Mouse (Mus musculus) midbrain, embryonic 14.5 days (tissue): Measurements from ENCODE around the gene Tjp2. TPM values are rescaled to one million over a fixed set of nuclear protein-coding genes. Genes with fewer than 3 reads are reported as not detected.
A peak's percentile ranks its signal among the peaks of the same experiment; 100 is the strongest.

Source experiments
- ATAC-seq: fragments of 200-750 bp; cut with Nextera tagmentation; 2 replicates; pipeline ENCODE4 v1.8.0; 2017; ENCODE audit warnings: moderate number of reproducible peaks, moderate library complexity; ENCODE audit not compliant: low FRiP score, low TSS enrichment
- DNase-seq: peaks from one replicate; pipeline ENCODE4 v3.0.0-alpha.2; 2015
- H3K27ac ChIP-seq: fragments of 300-500 bp; sonication (generic); replicated peaks from 2 replicates; pipeline ENCODE4 v1.5.1; 2014; ENCODE audit warnings: mild to moderate bottlenecking, low read depth, low read length, moderate library complexity
- H3K27me3 ChIP-seq: fragments of 300-500 bp; sonication (generic); 2 replicates; pipeline ENCODE4 v1.6.1; 2014; ENCODE audit warnings: low read length, control low read depth, mixed read lengths; ENCODE audit not compliant: control insufficient read depth, insufficient read depth
- H3K36me3 ChIP-seq: fragments of 300-500 bp; sonication (generic); 2 replicates; pipeline ENCODE4 v1.6.1; 2014; ENCODE audit warnings: low read length, control low read depth; ENCODE audit not compliant: control insufficient read depth, insufficient read depth
- H3K4me1 ChIP-seq: fragments of 300-500 bp; sonication (generic); 2 replicates; pipeline ENCODE4 v1.6.1; 2014; ENCODE audit warnings: mild to moderate bottlenecking, antibody characterized with exemption, low read length, control low read depth; ENCODE audit not compliant: control insufficient read depth, insufficient read depth
- H3K4me2 ChIP-seq: fragments of 300-500 bp; sonication (generic); 2 replicates; pipeline ENCODE4 v1.6.1; 2014; ENCODE audit warnings: mild to moderate bottlenecking, low read length, moderate library complexity
- H3K4me3 ChIP-seq: fragments of 300-500 bp; sonication (generic); replicated peaks from 2 replicates; pipeline ENCODE4 v1.5.1; 2014; ENCODE audit warnings: low read depth, low read length
- H3K9ac ChIP-seq: fragments of 300-500 bp; sonication (generic); replicated peaks from 2 replicates; pipeline ENCODE4 v1.6.1; 2014; ENCODE audit warnings: mild to moderate bottlenecking, low read length, moderate library complexity
- H3K9me3 ChIP-seq: fragments of 300-500 bp; sonication (generic); 2 replicates; pipeline ENCODE4 v1.6.1; 2016; ENCODE audit warnings: low read length, control low read depth, mixed read lengths; ENCODE audit not compliant: control insufficient read depth
- WGBS: fragments of 180-500 bp; shearing (Covaris S2); extraction: QIAGEN DNeasy Blood & Tissue Kit; methylation state at CpG from one replicate; pipeline ENCODE4 v1.1.7; 2014; 5-methylcytosine and 5-hydroxymethylcytosine counted together
- polyA plus RNA-seq: library from polyadenylated mRNA; unstranded; fragments of >200 nt; fragmentation: Nextera tagmentation; extraction: Ambion mirVana; gene quantifications from 2 replicates; pipeline ENCODE4 v1.2.1, GENCODE M21; 2014

The Tjp2 gene
- polyA plus RNA-seq, 1 experiment from 2014 or later: 15.5 TPM

DNA sequence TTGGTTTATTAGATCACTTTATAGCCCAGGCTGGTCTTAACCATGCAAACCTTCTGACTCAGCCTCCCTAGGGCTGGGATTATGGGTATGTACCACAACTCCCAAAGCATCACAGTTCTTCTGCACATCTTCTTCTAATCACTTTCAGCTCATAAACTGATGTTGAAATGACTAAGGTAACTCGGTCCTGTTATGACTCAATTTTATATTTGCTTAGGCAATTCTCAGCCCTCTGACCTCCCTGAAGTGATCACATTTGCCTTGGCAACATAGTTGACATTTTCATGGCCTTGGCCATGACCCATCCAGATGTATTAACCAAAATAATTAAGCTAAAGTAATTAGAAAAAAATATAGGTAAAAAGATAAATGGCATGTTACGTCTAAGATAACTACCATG lies 134.5 kb downstream of the Tjp2 start:
- DNase-seq: no peak
- Histone ChIP-seq H3K27ac (no peak overlapping the region), H3K9ac (no peak overlapping the region), H3K4me1 (no peaks in the 10 kb centered on the region), H3K4me3 (no peak overlapping the region), H3K4me2 (no peak overlapping the region), H3K9me3 (no peaks in the 10 kb centered on the region), H3K36me3 (no peaks in the 10 kb centered on the region), H3K27me3 (no peaks in the 10 kb centered on the region)
- WGBS: 91% methylated on average over 2 of the region's 2 CpGs
- ATAC-seq: no peak

DNA sequence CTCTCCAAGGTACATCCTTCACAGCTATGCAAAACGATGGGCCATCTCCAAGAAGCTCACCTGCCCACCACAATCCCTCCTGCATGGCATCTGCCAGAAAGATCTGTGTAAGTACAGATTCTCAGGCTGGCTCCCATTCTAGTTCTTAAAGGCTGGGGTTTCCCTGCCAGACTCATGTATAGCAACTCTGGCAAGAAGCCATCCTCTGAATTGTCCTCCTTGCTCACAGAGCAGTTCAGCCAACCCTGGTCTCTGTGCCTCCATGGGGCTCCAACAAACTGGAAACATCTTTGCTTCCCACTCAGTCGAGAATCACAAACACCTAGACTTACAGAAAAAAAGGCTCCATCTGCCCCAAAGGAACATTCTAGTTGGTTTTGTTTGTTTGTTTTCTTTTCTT lies 139.5 kb downstream of the Tjp2 start:
- Histone ChIP-seq H3K9me3 (no peaks in the 10 kb centered on the region), H3K36me3 (no peaks in the 10 kb centered on the region), H3K4me2 (no peak overlapping the region), H3K27me3 (no peaks in the 10 kb centered on the region), H3K4me1 (no peaks in the 10 kb centered on the region), H3K9ac (no peak overlapping the region), H3K27ac (no peak overlapping the region), H3K4me3 (no peak overlapping the region)
- peak; percentile 24 for DNase-seq
- no peak for ATAC-seq
- WGBS: 83% methylated on average over 2 of the region's 2 CpGs

DNA sequence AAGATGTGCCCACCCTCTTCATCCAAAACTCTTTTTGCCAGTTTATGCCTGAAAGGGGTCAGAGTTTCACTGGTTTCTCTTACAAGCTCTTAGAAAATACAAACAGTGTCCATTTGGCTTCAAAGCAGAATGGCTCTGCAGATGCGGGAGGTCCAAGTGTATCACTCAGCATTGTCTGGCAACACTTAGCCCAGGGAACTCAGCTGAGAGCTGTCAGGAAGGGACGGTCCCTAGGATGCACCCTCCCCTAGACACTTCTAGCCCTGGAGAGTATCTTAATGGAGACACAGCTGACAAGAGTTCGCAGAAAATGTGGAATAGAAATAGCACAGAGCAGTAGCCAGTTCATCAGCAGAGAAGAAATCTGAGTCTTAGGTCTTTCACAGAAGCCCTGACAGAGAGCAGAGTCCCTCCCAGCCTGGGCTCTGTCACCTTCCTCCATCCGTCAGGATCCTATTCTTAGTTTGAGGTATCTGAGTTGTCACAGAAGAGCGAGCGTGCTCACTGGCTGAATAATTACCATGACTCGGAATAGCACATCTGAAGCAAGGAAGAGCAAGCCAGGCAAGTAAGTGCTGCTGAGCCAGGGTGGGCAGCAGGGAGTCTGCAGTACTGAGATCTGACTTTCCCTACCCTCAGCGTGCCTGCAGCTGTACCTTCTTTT lies 144.3 kb downstream of the Tjp2 start:
- Histone ChIP-seq H3K27me3 (no peaks in the 10 kb centered on the region), H3K27ac (no peak overlapping the region), H3K4me1 (no peaks in the 10 kb centered on the region), H3K4me3 (no peak overlapping the region), H3K9me3 (no peaks in the 10 kb centered on the region), H3K9ac (no peak overlapping the region), H3K4me2 (no peak overlapping the region), H3K36me3 (no peaks in the 10 kb centered on the region)
- no peak for ATAC-seq
- peak; percentile 8 for DNase-seq
- 32% methylated on average over 8 of the region's 8 CpGs for WGBS

DNA sequence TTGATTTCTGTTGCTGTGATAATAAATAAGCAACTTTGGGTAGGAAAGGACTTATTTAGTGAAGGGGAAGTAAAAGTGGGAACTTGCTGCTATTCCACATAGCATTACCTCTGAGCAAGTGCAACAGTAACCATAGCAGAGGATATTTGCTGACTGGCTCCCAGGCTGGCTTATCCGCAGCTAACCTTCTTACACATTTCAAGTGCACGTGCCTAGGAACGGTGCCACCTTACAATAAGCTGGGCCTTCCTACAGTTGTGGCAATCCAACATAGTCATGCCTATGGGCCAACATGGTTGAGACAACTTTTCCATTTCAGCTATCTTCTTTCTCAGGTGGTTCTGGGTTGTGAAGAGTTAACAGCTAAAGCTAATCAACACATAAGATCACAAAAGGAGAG lies 147.2 kb downstream of the Tjp2 start:
- 90% methylated on average over 3 of the region's 3 CpGs for WGBS
- no peaks in the 10 kb centered on the region for H3K36me3 ChIP-seq
- no peaks in the 10 kb centered on the region for H3K4me1 ChIP-seq
- ATAC-seq (no peak), DNase-seq (no peak)
- H3K27ac ChIP-seq: no peak overlapping the region
- no peak overlapping the region for H3K9ac ChIP-seq
- no peak overlapping the region for H3K4me3 ChIP-seq
- H3K9me3 ChIP-seq: no peaks in the 10 kb centered on the region
- no peaks in the 10 kb centered on the region for H3K27me3 ChIP-seq
- H3K4me2 ChIP-seq: no peak overlapping the region

DNA sequence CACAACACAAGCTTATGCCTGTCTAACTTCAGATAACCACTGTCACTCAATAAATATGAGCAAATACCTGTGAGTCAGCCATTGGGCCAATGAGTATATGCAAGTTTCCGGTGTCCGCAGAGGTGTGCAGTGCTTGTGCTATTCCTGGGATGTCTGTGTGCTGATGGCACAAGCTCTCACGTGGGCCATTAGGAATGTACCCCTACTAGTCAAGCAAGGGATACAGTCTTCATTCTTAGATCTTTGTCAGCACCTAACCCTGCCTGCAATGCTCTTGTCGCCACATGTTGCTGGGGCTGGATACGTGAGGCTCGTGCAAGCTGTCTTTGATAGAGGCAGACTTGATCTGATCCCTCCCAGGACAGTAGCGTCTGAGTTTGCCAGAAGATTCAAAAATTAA lies 148.3 kb downstream of the Tjp2 start:
- ATAC-seq: no peak
- Histone ChIP-seq H3K4me3 (no peak overlapping the region), H3K4me2 (no peak overlapping the region), H3K9ac (no peak overlapping the region), H3K4me1 (no peaks in the 10 kb centered on the region), H3K27ac (no peak overlapping the region), H3K27me3 (no peaks in the 10 kb centered on the region), H3K36me3 (no peaks in the 10 kb centered on the region), H3K9me3 (no peaks in the 10 kb centered on the region)
- WGBS: 91% methylated on average over 7 of the region's 7 CpGs
- DNase-seq: no peak

DNA sequence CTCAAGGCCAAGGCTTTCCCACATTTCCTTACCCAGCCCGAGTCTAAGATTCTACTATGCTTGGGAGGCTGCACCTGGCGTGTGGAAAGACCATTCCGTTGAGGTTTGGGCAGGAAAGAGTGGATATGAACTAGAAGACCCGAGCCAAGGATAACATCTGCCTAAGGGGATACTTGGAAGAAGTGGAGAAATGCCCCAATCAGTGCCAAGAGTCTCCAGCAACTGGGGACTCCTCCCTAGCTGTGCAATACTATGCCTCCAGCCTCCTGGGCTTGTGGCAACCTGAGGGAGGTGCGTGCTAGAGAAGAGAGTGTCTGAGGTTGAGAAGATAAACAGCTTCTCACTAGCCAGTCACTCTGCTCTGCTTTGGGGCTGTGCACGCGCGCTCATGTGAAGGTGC lies 148.9 kb downstream of the Tjp2 start:
- Histone ChIP-seq H3K36me3 (no peaks in the 10 kb centered on the region), H3K27me3 (no peaks in the 10 kb centered on the region), H3K4me1 (no peaks in the 10 kb centered on the region), H3K9me3 (no peaks in the 10 kb centered on the region), H3K27ac (no peak overlapping the region), H3K4me2 (no peak overlapping the region), H3K9ac (no peak overlapping the region), H3K4me3 (no peak overlapping the region)
- DNase-seq: no peak
- 91% methylated on average over 8 of the region's 8 CpGs for WGBS
- ATAC-seq: no peak

DNA sequence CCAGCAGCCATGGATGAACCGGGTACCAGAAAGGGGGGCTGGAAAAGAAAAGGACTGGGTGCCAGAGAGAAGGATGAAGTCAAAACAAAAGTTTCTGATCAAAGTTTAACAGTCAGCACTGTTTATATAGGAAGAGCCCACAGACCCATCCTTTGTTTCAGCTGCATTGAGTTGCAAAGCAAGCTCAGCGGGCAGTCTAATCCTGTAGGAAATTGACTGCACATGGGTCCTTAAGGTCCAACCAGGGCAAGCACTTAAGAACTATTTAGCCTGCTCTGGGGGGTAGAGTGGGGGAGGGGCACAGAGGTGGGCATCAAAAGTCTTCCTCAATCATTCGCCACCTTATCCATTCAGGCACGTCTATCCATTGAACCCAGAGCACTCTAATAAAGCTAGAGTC lies 151.7 kb downstream of the Tjp2 start:
- Histone ChIP-seq H3K9me3 (peaks cover 5% of the 10 kb centered on the region; the same call in 1 of the 2 replicates), H3K36me3 (no peaks in the 10 kb centered on the region), H3K4me2 (no peak overlapping the region), H3K9ac (no peak overlapping the region), H3K4me1 (no peaks in the 10 kb centered on the region), H3K27ac (no peak overlapping the region), H3K27me3 (no peaks in the 10 kb centered on the region), H3K4me3 (no peak overlapping the region)
- DNase-seq (no peak), ATAC-seq (no peak)
- WGBS: 51% methylated on average over 4 of the region's 4 CpGs

DNA sequence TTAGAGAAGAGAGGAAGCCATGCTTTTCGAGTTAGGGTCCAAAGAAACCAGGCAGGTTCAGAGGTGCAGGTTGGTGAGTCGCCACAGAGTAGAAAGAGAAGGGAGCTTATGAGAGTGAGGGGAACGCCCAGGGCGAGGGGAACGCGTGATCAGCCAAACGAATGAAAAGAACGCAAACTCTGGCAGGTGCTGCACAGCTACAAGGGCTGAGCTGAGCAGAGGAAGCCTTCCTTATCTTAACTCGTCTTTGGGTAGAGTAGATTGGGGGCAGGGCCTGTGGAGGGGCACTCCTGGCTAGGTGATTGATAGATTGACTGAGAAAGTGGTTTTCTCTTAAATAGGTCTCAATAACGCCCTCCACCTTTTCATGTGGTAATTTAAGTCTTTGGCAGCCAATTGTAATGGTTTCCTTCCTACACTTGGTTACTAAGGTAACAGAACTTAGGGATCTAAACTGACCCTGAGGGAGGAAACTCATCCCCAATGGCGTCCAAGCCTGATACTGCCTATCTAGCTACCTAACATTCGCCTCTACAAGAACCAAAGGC lies 160.4 kb downstream of the Tjp2 start:
- no peak for DNase-seq
- Histone ChIP-seq H3K27ac (no peak overlapping the region), H3K9me3 (peaks cover 5% of the 10 kb centered on the region; the same call in 1 of the 2 replicates), H3K36me3 (no peaks in the 10 kb centered on the region), H3K27me3 (no peaks in the 10 kb centered on the region), H3K4me2 (no peak overlapping the region), H3K9ac (no peak overlapping the region), H3K4me1 (no peaks in the 10 kb centered on the region), H3K4me3 (no peak overlapping the region)
- 54% methylated on average over 12 of the region's 12 CpGs for WGBS
- ATAC-seq: no peak

DNA sequence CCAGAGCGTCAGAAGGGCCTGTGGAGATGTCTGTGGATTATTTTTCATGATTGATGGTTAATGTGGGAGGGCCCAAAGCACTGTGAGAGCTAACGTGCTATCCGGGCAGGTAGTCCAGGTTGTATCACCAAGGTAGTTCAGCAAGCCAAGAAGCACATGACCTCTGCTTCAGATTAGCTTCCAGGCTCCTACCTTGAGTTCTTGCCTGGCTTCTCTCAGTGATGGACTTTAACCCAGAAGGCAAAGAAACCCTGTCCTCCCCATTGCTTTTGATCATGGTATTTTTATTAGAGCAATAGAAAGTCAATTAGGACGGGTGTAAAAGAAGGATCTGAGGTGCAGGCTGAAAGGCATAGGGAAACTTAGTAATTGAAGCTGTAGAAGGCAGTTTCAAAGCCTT lies 161.2 kb downstream of the Tjp2 start:
- H3K4me3 ChIP-seq: no peak overlapping the region
- H3K27ac ChIP-seq: no peak overlapping the region
- no peaks in the 10 kb centered on the region for H3K36me3 ChIP-seq
- ATAC-seq (no peak), DNase-seq (no peak)
- H3K4me2 ChIP-seq: no peak overlapping the region
- no peaks in the 10 kb centered on the region for H3K27me3 ChIP-seq
- H3K4me1 ChIP-seq: no peaks in the 10 kb centered on the region
- H3K9ac ChIP-seq: no peak overlapping the region
- 89% methylated on average over 4 of the region's 4 CpGs for WGBS
- no peaks in the 10 kb centered on the region for H3K9me3 ChIP-seq
